Mouse (Mus musculus): ENCODE data around the gene Olfr1418.

GRCm38 (mm10) chr19:11808452-11808851, 52.4 kb downstream of the Olfr1418 start:
- TF ChIP-seq ZNF384 (IDR thresholded peaks at IDR 0.05; ENCODE audit: low read depth, low read length) (no peak), MAFK (IDR thresholded peaks at IDR 0.05; ENCODE audit: insufficient read depth, low read depth, low read length) (no peak)
